Mouse (Mus musculus): ENCODE data around the gene S100a6. TPM values are rescaled to one million over a fixed set of nuclear protein-coding genes. Genes with fewer than 3 reads are reported as not detected.

Gene S100a6
- polyA plus RNA-seq, 1 experiment from 2014 or later: 422 TPM

DNA sequence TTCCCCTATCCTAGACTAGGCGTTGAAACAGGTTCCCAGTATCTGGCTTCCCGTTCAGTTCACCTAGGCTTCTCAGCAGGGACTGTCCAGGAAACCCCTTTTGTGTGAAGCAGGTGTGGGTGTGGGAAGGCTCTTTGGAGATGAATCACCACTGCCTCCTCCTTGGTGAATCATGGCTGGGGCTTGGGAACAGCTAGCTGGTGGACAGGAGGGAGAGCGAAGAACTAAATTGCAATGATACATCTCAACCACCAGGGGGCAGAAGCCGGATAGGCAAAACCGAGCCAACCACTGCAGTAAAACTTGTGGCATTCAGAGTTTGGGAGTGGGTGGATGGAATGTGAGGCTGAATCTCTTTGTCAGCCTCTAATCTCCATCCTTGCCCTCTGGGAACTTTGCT, 27.1 kb upstream of the S100a6 start:
- H3K27me3 ChIP-seq (replicated peaks; ENCODE audit: control insufficient read depth, insufficient read depth, low read length): no peaks in the 10 kb centered on the region
- H3K27ac ChIP-seq (ENCODE audit: low read length): peak overlapping the region; percentile 37; the same call in 1 of the 2 replicates
- ATAC-seq: peak; percentile 54
- no peaks in the 10 kb centered on the region for H3K36me3 ChIP-seq (ENCODE audit: control insufficient read depth, insufficient read depth, low read length)
- no peak overlapping the region for H3K9ac ChIP-seq (ENCODE audit: low read depth, low read length)
- H3K4me1 ChIP-seq (ENCODE audit: control insufficient read depth, insufficient read depth, low read length): peaks cover 41% of the 10 kb centered on the region
- no peaks in the 10 kb centered on the region for H3K9me3 ChIP-seq (ENCODE audit: control insufficient read depth, low read length)
- H3K4me2 ChIP-seq (ENCODE audit: low read depth, low read length): no peak overlapping the region
- 21% methylated on average over 5 of the region's 5 CpGs for WGBS
- no peak overlapping the region for H3K4me3 ChIP-seq (ENCODE audit: low read length)

GRCm38 (mm10) chr3:90586016-90586643, 26.6 kb upstream of the S100a6 start:
- 83% methylated on average over 15 of the region's 15 CpGs for WGBS
- Histone ChIP-seq H3K9ac (ENCODE audit: low read depth, low read length) (no peak overlapping the region), H3K36me3 (ENCODE audit: control insufficient read depth, insufficient read depth, low read length) (no peaks in the 10 kb centered on the region), H3K27ac (ENCODE audit: low read length) (peak overlapping the region; percentile 88), H3K27me3 (replicated peaks; ENCODE audit: control insufficient read depth, insufficient read depth, low read length) (no peaks in the 10 kb centered on the region), H3K4me2 (ENCODE audit: low read depth, low read length) (no peak overlapping the region), H3K9me3 (ENCODE audit: control insufficient read depth, low read length) (no peaks in the 10 kb centered on the region), H3K4me1 (ENCODE audit: control insufficient read depth, insufficient read depth, low read length) (peaks cover 41% of the 10 kb centered on the region), H3K4me3 (ENCODE audit: low read length) (no peak overlapping the region)
- no peak for ATAC-seq

DNA sequence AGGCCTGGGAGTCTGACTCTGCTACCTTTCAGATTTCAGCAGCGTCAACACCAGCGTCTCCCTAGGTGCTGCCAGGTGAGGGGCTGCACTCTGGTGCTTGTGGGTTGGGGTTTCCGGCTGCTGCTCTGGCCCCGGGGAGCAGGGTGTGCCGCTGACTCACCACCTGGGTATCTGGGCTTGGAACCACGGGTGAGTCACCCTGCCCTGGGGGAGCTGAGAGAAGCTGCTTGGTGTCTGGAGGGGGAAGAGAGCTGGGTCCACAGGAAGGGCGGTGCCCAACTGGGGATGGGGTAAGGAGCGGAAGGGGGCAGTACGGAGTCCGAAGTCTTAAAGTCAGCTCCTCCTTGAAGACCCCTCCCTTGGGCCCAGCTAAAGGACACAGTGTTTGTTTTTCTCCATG, 25.8 kb upstream of the S100a6 start:
- Histone ChIP-seq H3K4me2 (ENCODE audit: low read depth, low read length) (no peak overlapping the region), H3K4me3 (ENCODE audit: low read length) (no peak overlapping the region), H3K27me3 (replicated peaks; ENCODE audit: control insufficient read depth, insufficient read depth, low read length) (no peaks in the 10 kb centered on the region), H3K9ac (ENCODE audit: low read depth, low read length) (no peak overlapping the region), H3K4me1 (ENCODE audit: control insufficient read depth, insufficient read depth, low read length) (peaks cover 41% of the 10 kb centered on the region), H3K27ac (ENCODE audit: low read length) (peak overlapping the region; percentile 88), H3K36me3 (ENCODE audit: control insufficient read depth, insufficient read depth, low read length) (no peaks in the 10 kb centered on the region), H3K9me3 (ENCODE audit: control insufficient read depth, low read length) (no peaks in the 10 kb centered on the region)
- ATAC-seq: peak; percentile 90
- WGBS: 36% methylated on average over 10 of the region's 10 CpGs

GRCm38 (mm10) chr3:90587361-90588101, 25.2 kb upstream of the S100a6 start:
- Histone ChIP-seq H3K4me3 (ENCODE audit: low read length) (no peak overlapping the region), H3K27me3 (replicated peaks; ENCODE audit: control insufficient read depth, insufficient read depth, low read length) (no peaks in the 10 kb centered on the region), H3K9me3 (ENCODE audit: control insufficient read depth, low read length) (no peaks in the 10 kb centered on the region), H3K4me1 (ENCODE audit: control insufficient read depth, insufficient read depth, low read length) (peaks cover 41% of the 10 kb centered on the region), H3K4me2 (ENCODE audit: low read depth, low read length) (no peak overlapping the region), H3K36me3 (ENCODE audit: control insufficient read depth, insufficient read depth, low read length) (no peaks in the 10 kb centered on the region), H3K27ac (ENCODE audit: low read length) (peak overlapping the region; percentile 88), H3K9ac (ENCODE audit: low read depth, low read length) (no peak overlapping the region)
- no peak; the same call in 1 of the 2 replicates for ATAC-seq
- 82% methylated on average over 14 of the region's 14 CpGs for WGBS

DNA sequence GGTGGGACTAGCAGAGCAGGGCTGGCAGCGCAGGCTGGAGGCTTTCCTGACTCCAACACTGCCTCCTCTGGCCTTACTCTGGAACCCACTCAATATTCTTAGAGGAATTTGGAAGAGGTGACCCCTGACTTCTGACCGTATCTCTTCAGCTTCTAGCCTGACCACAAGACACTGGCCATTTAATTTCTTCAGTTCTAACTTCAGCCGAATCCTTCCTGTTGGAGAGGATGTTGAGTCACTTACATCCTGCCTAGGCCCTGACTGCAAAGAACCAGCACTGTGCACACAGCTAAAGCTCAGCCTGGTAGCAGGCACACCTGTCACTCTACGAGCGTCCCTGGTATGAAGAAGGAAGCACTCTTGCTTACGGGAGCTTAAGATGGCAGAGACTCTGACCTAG, 23.3 kb upstream of the S100a6 start:
- Histone ChIP-seq H3K27ac (ENCODE audit: low read length) (no peak overlapping the region), H3K4me1 (ENCODE audit: control insufficient read depth, insufficient read depth, low read length) (peaks cover 29% of the 10 kb centered on the region), H3K9ac (ENCODE audit: low read depth, low read length) (no peak overlapping the region), H3K9me3 (ENCODE audit: control insufficient read depth, low read length) (no peaks in the 10 kb centered on the region), H3K27me3 (replicated peaks; ENCODE audit: control insufficient read depth, insufficient read depth, low read length) (no peaks in the 10 kb centered on the region), H3K4me3 (ENCODE audit: low read length) (no peak overlapping the region), H3K4me2 (ENCODE audit: low read depth, low read length) (no peak overlapping the region), H3K36me3 (ENCODE audit: control insufficient read depth, insufficient read depth, low read length) (no peaks in the 10 kb centered on the region)
- WGBS: 77% methylated on average over 6 of the region's 6 CpGs
- no peak for ATAC-seq

DNA sequence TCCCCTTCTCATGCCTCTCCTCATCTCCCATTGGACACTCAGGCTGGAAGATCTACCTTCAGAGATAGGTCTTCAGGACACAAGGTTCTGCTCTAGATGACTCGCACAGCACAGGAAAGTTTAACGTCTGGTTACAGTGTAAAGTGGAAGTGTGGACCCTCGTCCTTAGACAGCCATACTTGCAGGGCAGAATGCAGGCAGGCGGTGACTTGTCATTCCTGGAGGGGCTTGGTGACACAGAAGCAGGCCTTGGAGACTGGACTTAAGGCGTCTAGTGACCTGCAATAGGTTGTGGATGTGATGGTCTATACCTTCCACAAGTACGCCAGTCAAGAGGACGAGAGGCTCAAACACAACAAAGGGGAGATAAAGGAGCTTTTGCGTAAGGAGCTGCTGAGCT, 22.7 kb upstream of the S100a6 start, which contains the start of gene S100a2:
S100a2 (plus strand) TSS at position 301 of the 400 bp plus-strand sequence.
- no peak within 1 kb of the TSS for H3K9ac ChIP-seq (ENCODE audit: low read depth, low read length)
- 87% methylated on average over 8 of the region's 8 CpGs for WGBS

GRCm38 (mm10) chr3:90594466-90594865, 18.2 kb upstream of the S100a6 start:
- Histone ChIP-seq H3K27me3 (replicated peaks; ENCODE audit: control insufficient read depth, insufficient read depth, low read length) (no peaks in the 10 kb centered on the region), H3K36me3 (ENCODE audit: control insufficient read depth, insufficient read depth, low read length) (no peaks in the 10 kb centered on the region), H3K9me3 (ENCODE audit: control insufficient read depth, low read length) (no peaks in the 10 kb centered on the region), H3K27ac (ENCODE audit: low read length) (no peak overlapping the region), H3K4me3 (ENCODE audit: low read length) (no peak overlapping the region), H3K4me1 (ENCODE audit: control insufficient read depth, insufficient read depth, low read length) (no peaks in the 10 kb centered on the region), H3K4me2 (ENCODE audit: low read depth, low read length) (no peak overlapping the region), H3K9ac (ENCODE audit: low read depth, low read length) (no peak overlapping the region)
- 72% methylated on average over 1 of the region's 1 CpGs for WGBS
- no peak for ATAC-seq

More for the DNA sequence above, 22.7 kb upstream of the S100a6 start, which contains the start of gene S100a2:
- ATAC-seq: no peak
- H3K4me1 ChIP-seq (ENCODE audit: control insufficient read depth, insufficient read depth, low read length): peaks cover 25% of the 10 kb centered on the region
- no peak within 1 kb of the TSS for H3K4me2 ChIP-seq (ENCODE audit: low read depth, low read length)
- H3K4me3 ChIP-seq (ENCODE audit: low read length): no peak within 1 kb of the TSS
- no peak within 1 kb of the TSS for H3K27ac ChIP-seq (ENCODE audit: low read length)
- H3K9me3 ChIP-seq (ENCODE audit: control insufficient read depth, low read length): no peaks in the 10 kb centered on the region
- H3K36me3 ChIP-seq (ENCODE audit: control insufficient read depth, insufficient read depth, low read length): no peaks in the 10 kb centered on the region
- H3K27me3 ChIP-seq (replicated peaks; ENCODE audit: control insufficient read depth, insufficient read depth, low read length): no peaks in the 10 kb centered on the region

DNA sequence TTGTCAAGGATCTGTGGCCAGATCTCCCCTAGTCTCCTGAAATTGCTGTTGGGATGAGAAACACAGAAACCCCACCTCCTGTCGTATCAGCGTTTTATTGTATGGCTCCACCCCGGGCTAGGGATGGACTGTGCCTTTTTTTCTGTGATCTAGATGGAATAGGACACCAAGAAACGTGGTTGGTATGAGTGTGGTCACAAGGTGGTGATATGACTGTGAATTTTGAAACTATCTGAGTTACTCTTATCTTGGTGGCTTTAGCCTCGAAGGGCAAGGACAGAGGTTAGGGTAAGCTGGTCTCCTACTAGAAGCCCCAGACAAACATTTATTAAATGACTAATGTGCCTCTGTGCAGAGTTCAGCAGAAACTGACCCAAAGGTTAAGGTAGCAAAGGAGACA, 17.1 kb upstream of the S100a6 start:
- no peak overlapping the region for H3K4me3 ChIP-seq (ENCODE audit: low read length)
- H3K9me3 ChIP-seq (ENCODE audit: control insufficient read depth, low read length): no peaks in the 10 kb centered on the region
- H3K9ac ChIP-seq (ENCODE audit: low read depth, low read length): no peak overlapping the region
- H3K4me1 ChIP-seq (ENCODE audit: control insufficient read depth, insufficient read depth, low read length): no peaks in the 10 kb centered on the region
- H3K4me2 ChIP-seq (ENCODE audit: low read depth, low read length): no peak overlapping the region
- no peaks in the 10 kb centered on the region for H3K36me3 ChIP-seq (ENCODE audit: control insufficient read depth, insufficient read depth, low read length)
- 49% methylated on average over 5 of the region's 5 CpGs for WGBS
- ATAC-seq: peak; percentile 69
- no peaks in the 10 kb centered on the region for H3K27me3 ChIP-seq (replicated peaks; ENCODE audit: control insufficient read depth, insufficient read depth, low read length)
- H3K27ac ChIP-seq (ENCODE audit: low read length): no peak overlapping the region

GRCm38 (mm10) chr3:90596810-90597209, 15.9 kb upstream of the S100a6 start:
- no peaks in the 10 kb centered on the region for H3K27me3 ChIP-seq (replicated peaks; ENCODE audit: control insufficient read depth, insufficient read depth, low read length)
- H3K27ac ChIP-seq (ENCODE audit: low read length): no peak overlapping the region
- 90% methylated on average over 6 of the region's 6 CpGs for WGBS
- no peak overlapping the region for H3K9ac ChIP-seq (ENCODE audit: low read depth, low read length)
- H3K36me3 ChIP-seq (ENCODE audit: control insufficient read depth, insufficient read depth, low read length): no peaks in the 10 kb centered on the region
- no peak overlapping the region for H3K4me2 ChIP-seq (ENCODE audit: low read depth, low read length)
- ATAC-seq: no peak
- H3K4me1 ChIP-seq (ENCODE audit: control insufficient read depth, insufficient read depth, low read length): no peaks in the 10 kb centered on the region
- no peaks in the 10 kb centered on the region for H3K9me3 ChIP-seq (ENCODE audit: control insufficient read depth, low read length)
- no peak overlapping the region for H3K4me3 ChIP-seq (ENCODE audit: low read length)

All from intestine, embryonic 16.5 days (tissue).